Mouse (Mus musculus): ENCODE data around the gene Tbx6.
A peak's percentile ranks its signal among the peaks of the same experiment; 100 is the strongest.
"Not testable (repeated sequence)": the region's sequence is repeated elsewhere in the genome, so short reads cannot be mapped to it uniquely, and the experiment has no call there.

Gene Tbx6

GRCm38 (mm10) chr7:126767001-126767400 lies 14.3 kb upstream of the Tbx6 start:
- no peak for DNase-seq (ENCODE audit: low spot score in 2 of 2)

- DNase-seq (ENCODE audit: low spot score in 2 of 2): peak in 1 of 2 experiments; percentile 62
Measured at GRCm38 (mm10) chr7:126770784-126771183, 10.5 kb upstream of the Tbx6 start.

GRCm38 (mm10) chr7:126773351-126773750 lies 7.9 kb upstream of the Tbx6 start:
- DNase-seq (ENCODE audit: low spot score in 2 of 2): no peak

GRCm38 (mm10) chr7:126774463-126774862 lies 6.8 kb upstream of the Tbx6 start:
- no peak for DNase-seq (ENCODE audit: low spot score in 2 of 2)

- DNase-seq (ENCODE audit: low spot score in 2 of 2): peak in 1 of 2 experiments; percentile 65
Measured at GRCm38 (mm10) chr7:126775185-126775977, 5.9 kb upstream of the Tbx6 start.

- peak in 1 of 2 experiments; percentile 64 for DNase-seq (ENCODE audit: low spot score in 2 of 2)
Measured at GRCm38 (mm10) chr7:126775978-126776234, 5.4 kb upstream of the Tbx6 start.

GRCm38 (mm10) chr7:126776598-126777057 lies 4.7 kb upstream of the Tbx6 start, which contains the start of gene Ypel3:
Gene Ypel3, plus strand, starts transcription at chr7:126776955.
- DNase-seq (ENCODE audit: low spot score in 2 of 2): peak; percentile 95 to 97

GRCm38 (mm10) chr7:126777476-126777875 lies 3.8 kb upstream of the Tbx6 start:
- peak in 1 of 2 experiments; percentile 74 for DNase-seq (ENCODE audit: low spot score in 2 of 2)

GRCm38 (mm10) chr7:126778147-126778546 lies 3.1 kb upstream of the Tbx6 start:
- peak in 1 of 2 experiments; percentile 58 for DNase-seq (ENCODE audit: low spot score in 2 of 2)

- DNase-seq (ENCODE audit: low spot score in 2 of 2): not testable (repeated sequence)
Measured at GRCm38 (mm10) chr7:126779101-126779500, 2.2 kb upstream of the Tbx6 start.

- peak; percentile 89 to 97 for DNase-seq (ENCODE audit: low spot score in 2 of 2)
Measured at GRCm38 (mm10) chr7:126779983-126780970, 1.0 kb upstream of the Tbx6 start.

GRCm38 (mm10) chr7:126781661-126782370 lies 533 bp downstream of the Tbx6 start:
- DNase-seq (ENCODE audit: low spot score in 2 of 2): no peak

GRCm38 (mm10) chr7:126782693-126783092 lies 1.4 kb downstream of the Tbx6 start:
- DNase-seq (ENCODE audit: low spot score in 2 of 2): peak in 1 of 2 experiments; percentile 64

- DNase-seq (ENCODE audit: low spot score in 2 of 2): no peak
Measured at GRCm38 (mm10) chr7:126784469-126784868, 3.2 kb downstream of the Tbx6 start.

GRCm38 (mm10) chr7:126785056-126785455 lies 3.8 kb downstream of the Tbx6 start:
- no peak for DNase-seq (ENCODE audit: low spot score in 2 of 2)

- no peak for DNase-seq (ENCODE audit: low spot score in 2 of 2)
Measured at GRCm38 (mm10) chr7:126786142-126786541, 4.9 kb downstream of the Tbx6 start.

GRCm38 (mm10) chr7:126789141-126789540 lies 7.9 kb downstream of the Tbx6 start:
- no peak for DNase-seq (ENCODE audit: low spot score in 2 of 2)

GRCm38 (mm10) chr7:126791851-126792720 lies 10.8 kb downstream of the Tbx6 start, which contains the start of gene Ppp4c:
Gene Ppp4c, minus strand, starts transcription at chr7:126792496.
- DNase-seq (ENCODE audit: low spot score in 2 of 2): peak; percentile 95 to 97

GRCm38 (mm10) chr7:126792721-126793443 lies 11.6 kb downstream of the Tbx6 start:
- DNase-seq (ENCODE audit: low spot score in 2 of 2): no peak

All from spleen, postnatal 4 days (tissue).